Mouse (Mus musculus) G1E (cell line): ENCODE measurements around the gene Gab2. TPM values are rescaled to one million over a fixed set of nuclear protein-coding genes. Genes with fewer than 3 reads are reported as not detected.
A peak's percentile ranks its signal among the peaks of the same experiment; 100 is the strongest.

Experiments used
- ATAC-seq: 2 replicates; pipeline ENCODE4 v1.8.0; 2016; ENCODE audit warnings: mild to moderate bottlenecking; ENCODE audit not compliant: insufficient number of reproducible peaks, poor library complexity, low FRiP score, severe bottlenecking; ENCODE audit errors: extremely low read depth
- DNase-seq: peaks from one replicate; pipeline ENCODE4 v3.0.0; 2012; ENCODE audit warnings: low spot score
- H3K27me3 ChIP-seq: 2 replicates; pipeline ENCODE4 v1.6.1; 2012; ENCODE audit warnings: mild to moderate bottlenecking, low read length, inconsistent platforms; ENCODE audit not compliant: insufficient read depth
- H3K36me3 ChIP-seq: replicated peaks from 2 replicates; pipeline ENCODE3; 2012; ENCODE audit warnings: mild to moderate bottlenecking, inconsistent platforms
- H3K4me1 ChIP-seq: 2 replicates; pipeline ENCODE4 v1.6.1; 2012; ENCODE audit warnings: low read depth, low read length, inconsistent platforms, mixed read lengths; ENCODE audit not compliant: insufficient read depth
- H3K4me3 ChIP-seq: 2 replicates; pipeline ENCODE4 v1.5.1; 2012; ENCODE audit warnings: low read depth, mild to moderate bottlenecking, inconsistent platforms, low read length, moderate library complexity, mixed read lengths
- H3K9me3 ChIP-seq: replicated peaks from 2 replicates; pipeline ENCODE4 v1.6.1; 2012; ENCODE audit warnings: inconsistent platforms
- CTCF ChIP-seq: IDR thresholded peaks from 2 replicates; pipeline ENCODE4 v1.5.1; 2012; ENCODE audit warnings: low read depth, low read length, inconsistent platforms, mixed read lengths
- GATA1 ChIP-seq: IDR thresholded peaks from 2 replicates; pipeline ENCODE4 v1.6.1; 2012; ENCODE audit warnings: borderline replicate concordance, low read length, inconsistent platforms, mixed read lengths
- GATA2 ChIP-seq: IDR thresholded peaks from 2 replicates; pipeline ENCODE4 v1.6.1; 2012; ENCODE audit warnings: low read depth, low read length, inconsistent platforms, borderline replicate concordance
- POLR2AphosphoS5 ChIP-seq: IDR thresholded peaks from 2 replicates; pipeline ENCODE4 v1.6.1; 2012; ENCODE audit warnings: low read depth, low read length, inconsistent platforms; ENCODE audit not compliant: insufficient replicate concordance
- TAL1 ChIP-seq: conservative IDR thresholded peaks from 2 replicates; pipeline ENCODE4 v1.6.1; 2012; ENCODE audit warnings: low read depth, low read length, inconsistent platforms, mixed read lengths
- polyA plus RNA-seq: library from polyadenylated mRNA; stranded (reverse); fragments of >175 nt; gene quantifications from 2 replicates; pipeline ENCODE4 v1.2.3, GENCODE M21; 2012
- total RNA-seq, 2 experiments: library from RNA; stranded (forward) in 1 of 2; stranded (reverse) in 1 of 2; fragments of 200-1000 nt in 1 of 2; fragments of >200 nt in 1 of 2; fragmentation: Nextera tagmentation in 1 of 2; gene quantifications; 2 replicates each; pipeline ENCODE4 v1.2.3; 2014 to 2017

Gab2 gene
- total and polyA plus RNA-seq, 3 experiments: 13.2 to 80.3 (median 22.7) TPM

DNA sequence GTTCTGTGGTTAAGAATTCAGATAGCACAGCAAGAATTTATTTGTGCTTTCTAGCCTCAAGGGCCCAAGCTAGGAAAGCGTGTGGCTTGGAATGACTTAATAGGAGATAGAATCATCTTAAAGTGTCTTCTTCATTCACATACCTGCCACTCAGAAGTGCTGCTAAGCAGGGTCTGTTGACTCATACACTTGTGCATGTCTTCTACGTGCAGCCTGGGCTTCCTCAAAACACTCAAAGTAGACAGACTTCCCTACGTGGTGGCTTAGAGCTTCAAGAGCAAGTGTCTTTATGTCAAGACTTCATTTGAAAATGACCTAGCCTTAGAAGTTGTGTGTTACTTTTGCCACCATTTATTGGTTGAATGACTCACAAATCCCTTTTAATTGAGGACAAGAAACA, 12.9 kb downstream of the Gab2 start:
- peak; percentile 75 for ATAC-seq
- H3K9me3 ChIP-seq: no peaks in the 10 kb centered on the region
- no peak for TF ChIP-seq TAL1
- no peak for TF ChIP-seq CTCF
- TF ChIP-seq GATA2: no peak
- TF ChIP-seq GATA1: no peak
- TF ChIP-seq POLR2AphosphoS5: no peak

DNA sequence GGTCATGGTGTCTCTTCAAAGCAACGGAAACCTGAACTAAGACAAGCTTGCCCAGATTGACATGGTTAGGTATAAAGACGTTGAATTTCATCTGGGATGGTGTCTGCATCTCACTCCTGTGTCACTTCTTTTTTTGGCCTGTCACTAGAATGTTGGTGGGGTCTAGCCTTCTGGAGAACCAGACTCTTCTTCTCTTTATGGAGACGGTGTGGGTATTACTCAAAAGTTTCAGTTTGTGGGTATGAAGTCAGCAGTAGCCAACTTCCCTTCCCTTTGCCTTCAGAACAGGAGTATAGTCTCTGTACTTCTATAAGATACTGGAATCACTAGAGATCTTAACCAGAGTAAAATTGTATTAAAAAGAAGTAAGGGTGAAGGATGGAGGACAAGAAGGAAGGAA, 26.7 kb downstream of the Gab2 start:
- TF ChIP-seq POLR2AphosphoS5 (no peak), GATA2 (no peak), TAL1 (no peak), GATA1 (no peak)
- H3K4me1 ChIP-seq: peaks cover 39% of the 10 kb centered on the region
- no peak for DNase-seq
- H3K4me3 ChIP-seq: no peak overlapping the region
- no peaks in the 10 kb centered on the region for H3K9me3 ChIP-seq
- peaks cover 25% of the 10 kb centered on the region for H3K36me3 ChIP-seq
- H3K27me3 ChIP-seq: no peaks in the 10 kb centered on the region
- no peak for ATAC-seq

More for the DNA sequence above, 12.9 kb downstream of the Gab2 start:
- Histone ChIP-seq H3K4me1 (peaks cover 40% of the 10 kb centered on the region), H3K4me3 (no peak overlapping the region), H3K36me3 (peaks cover 16% of the 10 kb centered on the region), H3K27me3 (no peaks in the 10 kb centered on the region)
- DNase-seq: no peak

DNA sequence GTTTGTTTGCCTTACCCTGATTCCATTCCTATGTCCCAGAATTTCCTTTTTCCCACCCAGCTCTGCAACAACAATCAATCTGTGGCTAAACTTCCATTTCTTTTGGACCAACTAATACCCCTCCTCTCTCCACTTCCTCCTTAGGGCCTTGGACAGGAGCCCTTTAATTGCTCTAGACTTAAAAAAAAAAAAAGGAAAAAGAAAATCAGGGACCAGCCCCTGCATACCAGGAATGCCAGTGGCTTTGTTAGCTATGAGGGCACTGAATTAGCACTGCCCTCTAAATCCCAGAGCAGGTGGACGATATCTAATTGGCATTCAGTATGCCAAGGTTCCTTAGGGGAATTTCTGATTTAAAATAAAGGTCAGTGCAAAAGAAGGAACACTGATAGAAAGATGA, 47.6 kb downstream of the Gab2 start:
- no peak overlapping the region for H3K4me3 ChIP-seq
- peaks cover 20% of the 10 kb centered on the region for H3K36me3 ChIP-seq
- ATAC-seq (no peak), DNase-seq (no peak)
- H3K9me3 ChIP-seq: no peaks in the 10 kb centered on the region
- TF ChIP-seq TAL1 (no peak), POLR2AphosphoS5 (no peak), GATA1 (no peak), CTCF (no peak), GATA2 (no peak)
- H3K27me3 ChIP-seq: no peaks in the 10 kb centered on the region
- H3K4me1 ChIP-seq: 0 out of 2 replicates have a peak, but pooled peaks cover 2% of the 10 kb centered on the region

DNA sequence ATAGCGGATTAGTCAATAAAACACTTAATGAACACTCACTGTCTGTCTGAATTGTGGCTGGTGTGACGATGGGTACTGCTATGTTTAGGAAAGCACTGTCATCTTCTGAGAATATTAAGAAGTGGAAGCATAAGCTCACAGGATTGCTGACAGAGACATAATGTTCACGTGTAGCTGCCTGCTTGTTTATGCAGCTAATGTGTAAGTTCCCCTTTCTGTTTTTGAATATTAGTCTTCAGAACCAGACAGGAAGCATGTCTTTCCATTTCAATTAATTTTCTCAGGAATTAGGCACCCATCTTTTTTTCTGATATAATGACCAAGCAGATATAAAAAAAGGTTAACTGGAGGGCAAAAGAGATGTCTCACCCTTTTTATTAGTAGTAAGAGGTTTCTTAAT, 55.1 kb downstream of the Gab2 start:
- Histone ChIP-seq H3K4me1 (peaks cover 12% of the 10 kb centered on the region), H3K9me3 (peaks cover 16% of the 10 kb centered on the region), H3K4me3 (no peak overlapping the region; the same call in 1 of the 2 replicates), H3K27me3 (no peaks in the 10 kb centered on the region), H3K36me3 (peaks cover 14% of the 10 kb centered on the region)
- ATAC-seq (peak; percentile 68), DNase-seq (no peak)
- no peak for TF ChIP-seq GATA1
- no peak for TF ChIP-seq POLR2AphosphoS5
- TF ChIP-seq TAL1: no peak
- TF ChIP-seq GATA2: no peak
- no peak for TF ChIP-seq CTCF

DNA sequence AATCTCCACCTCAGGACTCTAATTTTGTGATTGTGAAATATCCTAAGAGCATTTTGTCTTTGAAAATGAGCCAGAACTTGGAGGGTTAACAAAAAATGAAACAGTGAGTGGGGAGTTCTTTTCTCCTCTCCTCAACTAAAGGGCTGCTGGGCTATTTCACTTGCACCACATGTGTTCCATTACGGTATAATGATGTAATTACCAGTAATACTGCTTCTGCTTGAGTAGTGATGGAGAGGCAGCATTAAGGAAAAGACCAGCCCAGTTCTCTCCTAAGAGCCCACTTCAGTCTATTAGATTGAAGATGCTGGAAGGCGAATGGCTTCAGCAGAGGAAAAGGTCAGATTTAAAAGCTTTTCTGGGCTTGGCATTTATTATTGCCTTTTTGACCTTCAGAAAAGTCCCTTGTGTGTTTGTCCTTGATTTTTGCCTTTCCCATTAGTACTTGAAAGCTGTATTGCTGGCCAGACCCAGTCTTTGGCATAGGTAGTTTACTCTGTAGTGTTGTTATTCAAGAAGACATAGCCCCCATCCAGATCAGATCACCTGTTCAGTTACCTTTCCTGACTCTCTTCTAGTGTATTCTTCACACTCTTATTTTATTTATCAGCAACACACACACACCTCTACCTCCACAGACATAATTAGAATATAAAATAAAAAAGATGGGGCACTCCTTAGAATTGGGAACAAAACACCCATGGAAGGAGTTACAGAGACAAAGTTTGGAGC, 69.9 kb downstream of the Gab2 start:
- DNase-seq: no peak
- H3K4me3 ChIP-seq: no peak overlapping the region
- peaks cover 20% of the 10 kb centered on the region for H3K36me3 ChIP-seq
- TF ChIP-seq GATA2: no peak
- no peak for TF ChIP-seq POLR2AphosphoS5
- no peak for TF ChIP-seq TAL1
- no peak for TF ChIP-seq GATA1
- TF ChIP-seq CTCF: no peak
- no peaks in the 10 kb centered on the region for H3K9me3 ChIP-seq
- peaks cover 24% of the 10 kb centered on the region for H3K4me1 ChIP-seq
- ATAC-seq: no peak
- H3K27me3 ChIP-seq: no peaks in the 10 kb centered on the region

DNA sequence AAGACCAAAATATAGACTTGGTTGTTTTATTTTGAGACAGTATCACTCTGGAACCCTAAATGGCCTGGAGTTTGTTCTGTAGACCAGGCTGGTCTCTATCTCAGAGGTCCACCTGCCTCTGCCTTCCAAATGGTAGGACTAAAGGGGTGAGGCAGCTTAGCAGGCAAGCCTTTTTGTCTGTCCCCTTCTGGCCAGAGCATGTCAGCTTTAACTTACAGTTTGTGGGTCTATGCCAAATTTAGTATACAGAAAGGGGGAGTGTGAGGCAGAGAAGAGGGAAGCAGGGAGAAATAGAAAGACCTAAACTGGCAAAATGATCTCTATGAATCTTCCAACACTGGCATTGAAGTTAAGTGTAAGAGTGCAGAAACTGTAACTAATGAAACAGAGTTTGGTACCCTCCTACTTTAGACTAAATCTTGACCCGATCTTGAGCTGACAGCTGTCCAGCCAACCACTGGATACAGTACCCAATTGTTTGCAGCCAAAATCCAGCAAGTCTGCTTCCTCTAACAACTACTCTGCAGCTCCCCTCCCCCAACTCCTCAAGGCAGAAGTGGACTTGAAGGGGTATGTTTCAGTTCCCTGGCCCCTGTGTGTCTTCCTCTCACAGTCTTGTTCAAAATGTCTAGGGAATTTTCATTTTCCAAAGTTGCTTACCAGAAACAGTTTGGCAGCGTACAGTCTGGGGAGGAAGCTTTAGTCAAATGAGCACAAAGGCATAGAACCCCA, 73.5 kb downstream of the Gab2 start:
- no peaks in the 10 kb centered on the region for H3K9me3 ChIP-seq
- TF ChIP-seq GATA1 (no peak), GATA2 (no peak), TAL1 (no peak), POLR2AphosphoS5 (no peak), CTCF (no peak)
- DNase-seq (no peak), ATAC-seq (no peak)
- peaks cover 25% of the 10 kb centered on the region for H3K4me1 ChIP-seq
- H3K27me3 ChIP-seq: no peaks in the 10 kb centered on the region
- H3K4me3 ChIP-seq: no peak overlapping the region
- peaks cover 25% of the 10 kb centered on the region for H3K36me3 ChIP-seq

DNA sequence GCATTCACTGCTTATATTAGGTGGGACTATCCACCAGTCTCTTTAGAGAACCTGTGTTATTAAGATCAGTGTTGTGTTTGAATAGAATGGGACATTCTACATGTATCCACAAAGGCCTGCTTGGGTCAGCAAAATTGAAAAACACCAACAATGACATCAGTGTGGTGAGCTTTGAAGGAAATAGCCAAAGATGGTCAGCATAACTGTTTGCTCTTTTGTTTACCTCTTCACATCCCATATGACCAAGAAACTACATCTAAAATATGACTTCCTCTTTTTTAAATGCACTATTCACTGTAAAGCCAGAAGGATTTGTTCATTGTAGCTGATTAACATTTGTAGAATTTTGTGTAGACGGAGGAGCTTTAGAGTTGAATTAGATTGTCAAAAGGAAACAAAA, 82.9 kb downstream of the Gab2 start:
- Histone ChIP-seq H3K4me1 (peaks cover 32% of the 10 kb centered on the region), H3K4me3 (no peak overlapping the region), H3K27me3 (no peaks in the 10 kb centered on the region), H3K36me3 (peaks cover 19% of the 10 kb centered on the region), H3K9me3 (no peaks in the 10 kb centered on the region)
- DNase-seq (no peak), ATAC-seq (peak; percentile 45)
- no peak for TF ChIP-seq POLR2AphosphoS5
- TF ChIP-seq CTCF: no peak
- TF ChIP-seq GATA1: no peak
- no peak for TF ChIP-seq GATA2
- no peak for TF ChIP-seq TAL1
